Mouse (Mus musculus) hindbrain, embryonic 15.5 days (tissue): Measurements from ENCODE around the gene Lamp3. TPM values are rescaled to one million over a fixed set of nuclear protein-coding genes. Genes with fewer than 3 reads are reported as not detected.
"Not testable (repeated sequence)": the region's sequence is repeated elsewhere in the genome, so short reads cannot be mapped to it uniquely, and the experiment has no call there.

ENCODE experiments used
- ATAC-seq: fragments of 200-750 bp; cut with Nextera tagmentation; 2 replicates; pipeline ENCODE4 v1.8.0; 2017; ENCODE audit warnings: low read depth, moderate number of reproducible peaks, moderate TSS enrichment; ENCODE audit not compliant: low FRiP score
- H3K27ac ChIP-seq: fragments of 300-500 bp; sonication (generic); replicated peaks from 2 replicates; pipeline ENCODE4 v1.5.1; 2015; ENCODE audit warnings: mild to moderate bottlenecking, inconsistent platforms
- H3K27me3 ChIP-seq: fragments of 300-500 bp; sonication (generic); 2 replicates; pipeline ENCODE4 v1.6.1; 2015; ENCODE audit warnings: control low read depth, inconsistent platforms
- H3K36me3 ChIP-seq: fragments of 300-500 bp; sonication (generic); 2 replicates; pipeline ENCODE4 v1.6.1; 2015; ENCODE audit warnings: control low read depth, inconsistent platforms
- H3K4me1 ChIP-seq: fragments of 300-500 bp; sonication (generic); replicated peaks from 2 replicates; pipeline ENCODE4 v1.6.1; 2015; ENCODE audit warnings: control low read depth, inconsistent platforms
- H3K4me2 ChIP-seq: fragments of 300-500 bp; sonication (generic); 2 replicates; pipeline ENCODE4 v1.6.1; 2015; ENCODE audit warnings: moderate library complexity, mild to moderate bottlenecking, inconsistent platforms
- H3K4me3 ChIP-seq: fragments of 300-500 bp; sonication (generic); 2 replicates; pipeline ENCODE4 v1.5.1; 2015; ENCODE audit warnings: mild to moderate bottlenecking, inconsistent platforms
- H3K9ac ChIP-seq: fragments of 300-500 bp; sonication (generic); 2 replicates; pipeline ENCODE4 v1.6.1; 2015; ENCODE audit warnings: inconsistent platforms
- H3K9me3 ChIP-seq: fragments of 300-500 bp; sonication (generic); 2 replicates; pipeline ENCODE4 v1.6.1; 2016; ENCODE audit warnings: control low read depth, inconsistent platforms
- WGBS: fragments of 180-500 bp; shearing (Covaris S2); methylation state at CpG from one replicate; pipeline ENCODE4 v1.1.7; 2015; 5-methylcytosine and 5-hydroxymethylcytosine counted together
- polyA plus RNA-seq: library from polyadenylated mRNA; unstranded; fragments of >200 nt; fragmentation: Nextera tagmentation; extraction: Ambion mirVana; gene quantifications from 2 replicates; pipeline ENCODE4 v1.2.1, GENCODE M21; 2015

Gene Lamp3
- polyA plus RNA-seq, result not detected in 2 replicates

GRCm38 (mm10) chr16:19706216-19706615, at the start of gene Lamp3:
Gene Lamp3 (minus strand): TSS chr16:19706375.
- ATAC-seq, result no peak

DNA sequence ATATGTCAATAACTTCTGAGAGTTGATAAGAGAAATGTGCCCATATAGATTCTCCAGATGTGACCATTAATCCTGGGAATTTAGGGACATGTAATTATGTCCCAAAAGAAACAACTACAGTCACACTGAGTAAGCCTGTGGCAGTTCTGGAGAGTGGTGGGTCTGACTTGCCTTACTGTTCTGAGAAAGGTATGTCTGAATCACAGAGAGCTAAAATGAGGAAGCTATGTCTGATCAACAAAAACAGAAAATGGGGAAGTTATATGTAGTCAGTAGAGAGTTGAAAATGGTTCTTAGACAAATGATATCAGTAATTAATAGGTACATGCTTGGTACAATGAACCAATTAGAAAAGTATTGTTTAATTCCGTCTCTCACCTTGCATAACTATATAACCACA, 26.7 kb upstream of the Lamp3 start:
- H3K9ac ChIP-seq, result no peak overlapping the region
- H3K4me3 ChIP-seq, result no peak overlapping the region
- no peak for ATAC-seq
- no peaks in the 10 kb centered on the region for H3K27me3 ChIP-seq
- no peak overlapping the region for H3K4me2 ChIP-seq
- H3K36me3 ChIP-seq, result no peaks in the 10 kb centered on the region
- H3K4me1 ChIP-seq, result no peaks in the 10 kb centered on the region
- WGBS, result 91% methylated on average over 1 of the region's 1 CpGs
- no peaks in the 10 kb centered on the region for H3K9me3 ChIP-seq
- H3K27ac ChIP-seq, result no peak overlapping the region

More at GRCm38 (mm10) chr16:19706216-19706615, at the start of gene Lamp3:
- H3K9ac ChIP-seq, result no peak within 1 kb of the TSS
- H3K27ac ChIP-seq, result no peak within 1 kb of the TSS
- no peaks in the 10 kb centered on the region for H3K9me3 ChIP-seq
- H3K4me3 ChIP-seq, result no peak within 1 kb of the TSS
- no peak within 1 kb of the TSS for H3K4me2 ChIP-seq
- no peaks in the 10 kb centered on the region for H3K27me3 ChIP-seq
- H3K36me3 ChIP-seq, result no peaks in the 10 kb centered on the region
- no peaks in the 10 kb centered on the region for H3K4me1 ChIP-seq

DNA sequence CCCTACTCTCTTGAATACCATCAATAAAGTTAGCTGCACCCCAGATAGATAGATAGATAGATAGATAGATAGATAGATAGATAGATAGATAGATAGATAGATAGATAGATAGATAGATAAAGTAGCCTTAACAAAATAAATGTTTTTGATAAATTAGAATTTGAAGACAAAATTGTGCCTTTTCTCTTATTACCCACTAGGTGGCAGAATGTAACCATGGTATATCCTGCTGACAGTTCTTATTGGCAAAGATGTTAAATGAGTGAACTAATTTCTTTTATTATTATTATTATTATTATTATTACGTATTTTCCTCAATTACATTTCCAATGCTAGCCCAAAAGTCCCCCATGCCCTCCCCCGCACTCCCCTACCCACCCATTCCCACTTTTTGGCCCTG, 18.0 kb upstream of the Lamp3 start:
- H3K9me3 ChIP-seq, ATAC-seq, H3K36me3 ChIP-seq, H3K27me3 ChIP-seq, H3K4me3 ChIP-seq, H3K4me1 ChIP-seq, H3K4me2 ChIP-seq, H3K9ac ChIP-seq, H3K27ac ChIP-seq: not testable (repeated sequence)
- 47% methylated on average over 2 of the region's 2 CpGs for WGBS

DNA sequence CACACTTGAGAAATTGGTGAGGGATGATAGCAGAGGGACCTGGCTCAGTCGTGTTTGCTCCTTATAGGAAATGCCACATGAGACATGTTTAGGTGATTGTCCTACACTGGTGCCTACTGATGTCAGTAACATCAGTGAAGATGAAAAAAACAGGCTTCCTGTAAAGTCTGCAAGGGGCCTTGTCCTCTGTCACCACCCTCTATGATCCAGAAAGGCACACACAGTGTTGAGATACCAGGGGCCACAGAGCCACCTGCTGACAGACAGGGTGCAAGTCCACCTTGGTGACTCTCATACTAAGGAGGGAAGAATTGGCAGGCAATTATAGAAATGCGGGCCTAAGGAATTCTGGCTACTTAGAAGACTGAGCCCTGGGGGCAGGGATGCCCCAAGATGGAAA, 14.8 kb upstream of the Lamp3 start:
- no peak for ATAC-seq
- Histone ChIP-seq H3K9ac (no peak overlapping the region), H3K27ac (no peak overlapping the region), H3K4me2 (no peak overlapping the region), H3K9me3 (no peaks in the 10 kb centered on the region), H3K4me3 (no peak overlapping the region), H3K36me3 (no peaks in the 10 kb centered on the region), H3K27me3 (no peaks in the 10 kb centered on the region), H3K4me1 (no peaks in the 10 kb centered on the region)
- WGBS, result 56% methylated on average over 2 of the region's 2 CpGs

DNA sequence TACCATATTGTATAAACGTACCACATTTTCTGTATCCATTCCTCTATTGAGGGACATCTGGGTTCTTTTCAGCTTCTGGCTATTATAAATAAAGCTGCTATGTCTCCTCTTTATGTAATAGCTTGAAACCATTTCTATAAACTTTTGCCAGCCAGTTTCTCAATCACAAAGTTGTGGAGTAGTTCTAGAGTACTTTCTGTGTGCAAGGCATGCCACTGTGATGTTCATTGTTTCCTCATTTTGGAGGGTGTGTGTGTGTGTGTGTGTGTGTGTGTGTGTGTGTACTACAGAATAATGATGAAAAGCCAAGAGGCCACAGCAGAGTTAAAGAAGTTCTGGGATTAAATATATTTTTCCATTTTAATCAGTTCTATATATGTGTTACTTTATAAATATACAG, 1.2 kb upstream of the Lamp3 start:
- no peak overlapping the region for H3K27ac ChIP-seq
- ATAC-seq, result no peak
- H3K9me3 ChIP-seq, result no peaks in the 10 kb centered on the region
- no peak overlapping the region for H3K9ac ChIP-seq
- H3K36me3 ChIP-seq, result no peaks in the 10 kb centered on the region
- no peaks in the 10 kb centered on the region for H3K4me1 ChIP-seq
- no peak overlapping the region for H3K4me3 ChIP-seq
- no peak overlapping the region for H3K4me2 ChIP-seq
- no peaks in the 10 kb centered on the region for H3K27me3 ChIP-seq
- 85% methylated on average over 1 of the region's 1 CpGs for WGBS

DNA sequence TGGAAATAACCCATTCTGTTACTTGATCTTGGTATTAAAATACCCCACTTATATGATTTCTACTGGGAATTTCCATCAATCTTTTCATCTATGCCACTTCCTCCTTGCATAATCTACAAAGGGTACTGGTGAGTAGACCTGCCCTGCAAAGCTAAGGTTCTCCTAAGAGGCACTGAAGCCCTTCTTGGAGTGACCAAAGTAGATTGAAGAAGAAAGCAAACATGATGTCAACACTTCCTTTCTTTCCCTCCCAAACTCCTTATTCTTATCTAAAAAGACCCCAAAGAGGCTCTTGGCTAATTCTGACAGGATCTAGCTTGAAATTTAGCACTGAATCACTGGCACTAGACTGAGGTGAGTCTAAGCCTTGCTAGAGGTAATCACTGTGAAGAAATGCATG, 7.0 kb downstream of the Lamp3 start:
- Histone ChIP-seq H3K36me3 (no peaks in the 10 kb centered on the region), H3K27me3 (no peaks in the 10 kb centered on the region), H3K4me2 (no peak overlapping the region), H3K9me3 (no peaks in the 10 kb centered on the region), H3K4me1 (no peaks in the 10 kb centered on the region), H3K4me3 (no peak overlapping the region), H3K9ac (no peak overlapping the region), H3K27ac (no peak overlapping the region)
- no peak for ATAC-seq

DNA sequence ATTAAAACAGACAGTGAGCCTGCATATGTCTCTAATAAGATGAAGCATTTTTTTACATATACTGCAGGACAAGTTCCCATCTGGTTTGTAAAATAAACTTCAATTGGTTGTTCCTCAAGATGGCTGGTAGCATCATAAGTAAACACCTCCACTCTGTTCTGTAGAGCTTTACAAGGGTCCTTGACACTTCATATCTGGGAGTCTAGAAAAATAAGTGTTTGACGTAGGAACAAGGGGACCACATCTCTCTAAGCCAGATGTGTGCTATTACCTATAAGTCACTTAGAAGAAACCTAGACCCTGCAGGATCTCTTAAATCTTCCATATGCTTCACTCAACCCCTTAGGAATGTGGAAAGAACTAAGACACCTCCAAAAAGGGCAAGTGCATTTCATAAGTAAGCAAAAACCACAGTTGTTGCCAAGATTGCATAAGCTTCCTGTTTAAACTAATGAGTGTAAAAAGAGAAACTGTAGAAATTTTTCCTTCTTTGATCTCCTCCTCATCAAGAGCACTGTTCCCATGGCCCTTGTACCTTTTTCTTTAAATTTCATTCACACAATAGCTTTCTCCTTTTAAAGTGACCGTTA, 35.3 kb downstream of the Lamp3 start:
- no peaks in the 10 kb centered on the region for H3K4me1 ChIP-seq
- H3K4me3 ChIP-seq, result no peak overlapping the region
- no peaks in the 10 kb centered on the region for H3K9me3 ChIP-seq
- 97% methylated on average over 2 of the region's 2 CpGs for WGBS
- H3K9ac ChIP-seq, result no peak overlapping the region
- H3K27ac ChIP-seq, result no peak overlapping the region
- H3K36me3 ChIP-seq, result no peaks in the 10 kb centered on the region
- ATAC-seq, result no peak
- H3K4me2 ChIP-seq, result no peak overlapping the region
- H3K27me3 ChIP-seq, result no peaks in the 10 kb centered on the region

DNA sequence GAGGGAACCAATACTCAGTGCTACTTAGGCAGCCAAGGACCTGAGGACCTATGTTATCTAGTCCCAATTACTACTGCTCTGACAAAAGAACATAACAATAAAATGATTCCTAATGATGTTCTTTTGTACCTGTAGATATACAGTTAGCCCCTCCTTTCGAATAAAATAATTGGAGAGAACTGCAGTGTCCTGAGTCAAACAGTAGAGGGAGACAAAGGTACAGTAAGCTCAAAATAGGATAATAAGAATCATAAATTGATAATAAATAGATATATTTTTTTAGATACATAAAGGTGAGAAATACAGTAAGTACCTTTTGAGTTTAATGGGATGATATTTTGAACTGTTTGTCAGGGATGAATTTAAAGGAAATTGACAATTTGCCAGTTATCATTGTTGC, 39.9 kb downstream of the Lamp3 start:
- H3K27me3 ChIP-seq, result no peaks in the 10 kb centered on the region
- WGBS, result 64% methylated on average over 1 of the region's 1 CpGs
- H3K4me3 ChIP-seq, result no peak overlapping the region
- no peaks in the 10 kb centered on the region for H3K9me3 ChIP-seq
- H3K4me2 ChIP-seq, result no peak overlapping the region
- H3K36me3 ChIP-seq, result no peaks in the 10 kb centered on the region
- no peak overlapping the region for H3K27ac ChIP-seq
- ATAC-seq, result no peak
- no peaks in the 10 kb centered on the region for H3K4me1 ChIP-seq
- no peak overlapping the region for H3K9ac ChIP-seq

DNA sequence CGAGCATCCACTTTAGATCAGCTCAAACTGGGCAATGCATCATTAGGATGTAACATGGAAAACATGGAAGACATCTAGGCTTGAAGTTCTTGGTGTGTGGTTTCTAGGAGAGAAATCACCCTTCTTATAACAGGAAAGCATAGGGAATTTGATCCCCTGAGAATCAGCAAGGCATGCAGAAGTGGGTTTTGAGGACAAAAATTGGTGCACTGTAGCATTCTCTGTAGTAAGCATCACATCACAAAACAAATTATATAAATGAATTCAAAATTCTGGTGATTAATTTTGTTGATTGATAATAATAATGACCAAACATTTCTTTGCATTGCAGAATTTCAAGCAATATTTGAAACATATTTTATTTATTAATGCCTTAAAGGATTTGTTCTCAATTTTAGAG, 76.4 kb downstream of the Lamp3 start, which contains the start of gene Olfr171:
TSS of gene Olfr171 (minus strand) at position 101 of the 400 bp plus-strand sequence.
- no peak within 1 kb of the TSS for H3K4me3 ChIP-seq
- ATAC-seq, result no peak
- H3K4me1 ChIP-seq, result no peaks in the 10 kb centered on the region
- no peaks in the 10 kb centered on the region for H3K36me3 ChIP-seq
- no peaks in the 10 kb centered on the region for H3K27me3 ChIP-seq
- H3K9me3 ChIP-seq, result no peaks in the 10 kb centered on the region
- no peak within 1 kb of the TSS for H3K9ac ChIP-seq
- no peak within 1 kb of the TSS for H3K27ac ChIP-seq
- no peak within 1 kb of the TSS for H3K4me2 ChIP-seq
- 78% methylated on average over 1 of the region's 1 CpGs for WGBS

DNA sequence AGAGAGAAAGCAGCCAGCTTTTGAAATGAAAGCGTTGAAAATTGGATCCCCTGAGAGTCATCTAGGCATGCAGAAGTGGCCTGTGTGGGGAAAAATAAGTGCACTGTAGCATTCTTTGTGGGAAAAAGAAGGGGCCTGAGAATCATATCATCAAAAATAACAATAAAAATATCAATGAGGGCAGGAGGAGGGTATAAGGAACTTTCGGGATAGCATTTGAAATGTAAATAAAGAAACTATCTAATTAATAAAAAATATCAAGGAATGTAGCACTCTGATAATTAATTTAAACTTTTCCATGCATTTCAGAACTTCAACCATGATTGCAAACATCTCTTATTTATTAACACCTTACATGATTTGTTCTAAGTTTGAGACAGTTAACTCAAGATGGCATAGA, 94.4 kb downstream of the Lamp3 start, which contains the start of gene Olfr170:
TSS of gene Olfr170 (minus strand) at position 101 of the 400 bp plus-strand sequence.
- H3K4me2 ChIP-seq, H3K27me3 ChIP-seq, ATAC-seq, H3K9ac ChIP-seq, H3K9me3 ChIP-seq, H3K4me3 ChIP-seq, H3K27ac ChIP-seq, H3K4me1 ChIP-seq, H3K36me3 ChIP-seq: not testable (repeated sequence)
- 81% methylated on average over 2 of the region's 2 CpGs for WGBS

Other genes starting within 250 kb of the Lamp3 start
- not detected in 2 replicates for gene Olfr166, start 222.7 kb downstream of the Lamp3 start, polyA plus RNA-seq
- gene Olfr167, start 184.1 kb downstream of the Lamp3 start, polyA plus RNA-seq, result not detected in 2 replicates
- not detected in 2 replicates for gene Olfr168, start 170.8 kb downstream of the Lamp3 start, polyA plus RNA-seq
- gene Olfr169, start 134.6 kb downstream of the Lamp3 start, polyA plus RNA-seq, result not detected in 2 replicates
- gene Olfr170, start 94.5 kb downstream of the Lamp3 start, polyA plus RNA-seq, result not detected in 2 replicates
- gene Olfr171, start 76.5 kb downstream of the Lamp3 start, polyA plus RNA-seq, result not detected in 2 replicates
- 35.8 and 36.5 TPM in 2 replicates for gene B3gnt5, start 53.8 kb upstream of the Lamp3 start, polyA plus RNA-seq